Mouse (Mus musculus) heart, embryonic 15.5 days (tissue): ENCODE results near the gene Mycbp. TPM values are rescaled to one million over a fixed set of nuclear protein-coding genes. Genes with fewer than 3 reads are reported as not detected.

ENCODE experiments used
- polyA plus RNA-seq: library from polyadenylated mRNA; unstranded; fragments of >200 nt; fragmentation: Nextera tagmentation; extraction: Ambion mirVana; gene quantifications from 2 replicates; pipeline ENCODE4 v1.2.1, GENCODE M21; 2015

The Mycbp gene
- polyA plus RNA-seq, 1 experiment from 2014 or later = 60.1 TPM

Other genes starting within 250 kb of the Mycbp start
- gene Macf1, start 220.5 kb upstream of the Mycbp start, polyA plus RNA-seq = 51.0 and 51.1 TPM in 2 replicates
- gene Ndufs5, start 186.6 kb upstream of the Mycbp start, polyA plus RNA-seq = 423 and 551 TPM in 2 replicates
- 42.5 and 48.7 TPM in 2 replicates for gene Akirin1, start 154.5 kb upstream of the Mycbp start, polyA plus RNA-seq
- gene Rhbdl2, start 117.0 kb upstream of the Mycbp start, polyA plus RNA-seq = 1.5 and 4.7 TPM in 2 replicates
- gene 4933427I04Rik, start 45.2 kb upstream of the Mycbp start, polyA plus RNA-seq = not detected in 2 replicates
- 34.0 and 42.1 TPM in 2 replicates for gene Rragc, start 12.6 kb downstream of the Mycbp start, polyA plus RNA-seq
- gene 4930535I16Rik, start 13.2 kb downstream of the Mycbp start, polyA plus RNA-seq = not detected in 2 replicates